Mouse (Mus musculus): ENCODE measurements at regions not wholly inside any gene's neighbourhood (a gene's known extent, or its start where the extent isn't known, plus 50 kb on each side); places are given as distances from the start of the nearest gene placed in this dataset.
A peak's percentile ranks its signal among the peaks of the same experiment; 100 is the strongest.

GRCm38 (mm10) chr5:12219424-12220107, 163.6 kb upstream of the Sema3d start:
- DNase-seq (ENCODE audit: extremely low spot score) = no peak

DNA sequence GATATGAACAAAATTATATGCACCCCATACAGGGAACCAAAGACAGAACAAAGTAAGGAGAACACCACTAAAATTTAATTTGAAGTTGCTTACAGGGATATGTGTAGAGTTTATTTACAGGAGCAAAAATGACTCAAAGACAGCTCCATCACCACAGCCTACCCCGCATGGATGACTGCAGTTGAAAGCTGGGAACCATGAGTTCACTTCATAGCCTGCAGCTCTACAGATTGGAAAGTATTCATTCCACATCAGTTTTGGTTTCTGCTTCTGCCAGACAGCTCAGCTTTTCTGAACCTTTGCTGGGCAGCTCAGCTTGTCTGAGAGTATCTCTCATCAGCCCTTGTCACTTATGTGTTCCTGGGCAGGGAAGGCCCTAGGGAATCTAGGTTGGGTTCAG, 160.6 kb upstream of the Sema3d start:
- DNase-seq (ENCODE audit: extremely low spot score) = no peak

- no peak for DNase-seq (ENCODE audit: extremely low spot score)
Observed at GRCm38 (mm10) chr5:12233377-12234096, 149.6 kb upstream of the Sema3d start.

GRCm38 (mm10) chr5:12243179-12243805, 139.9 kb upstream of the Sema3d start:
- no peak for DNase-seq (ENCODE audit: extremely low spot score)

GRCm38 (mm10) chr5:12293685-12294084, 89.5 kb upstream of the Sema3d start:
- no peak for DNase-seq (ENCODE audit: extremely low spot score)

- no peak for DNase-seq (ENCODE audit: extremely low spot score)
Observed at GRCm38 (mm10) chr5:12297331-12297730, 85.9 kb upstream of the Sema3d start.

DNA sequence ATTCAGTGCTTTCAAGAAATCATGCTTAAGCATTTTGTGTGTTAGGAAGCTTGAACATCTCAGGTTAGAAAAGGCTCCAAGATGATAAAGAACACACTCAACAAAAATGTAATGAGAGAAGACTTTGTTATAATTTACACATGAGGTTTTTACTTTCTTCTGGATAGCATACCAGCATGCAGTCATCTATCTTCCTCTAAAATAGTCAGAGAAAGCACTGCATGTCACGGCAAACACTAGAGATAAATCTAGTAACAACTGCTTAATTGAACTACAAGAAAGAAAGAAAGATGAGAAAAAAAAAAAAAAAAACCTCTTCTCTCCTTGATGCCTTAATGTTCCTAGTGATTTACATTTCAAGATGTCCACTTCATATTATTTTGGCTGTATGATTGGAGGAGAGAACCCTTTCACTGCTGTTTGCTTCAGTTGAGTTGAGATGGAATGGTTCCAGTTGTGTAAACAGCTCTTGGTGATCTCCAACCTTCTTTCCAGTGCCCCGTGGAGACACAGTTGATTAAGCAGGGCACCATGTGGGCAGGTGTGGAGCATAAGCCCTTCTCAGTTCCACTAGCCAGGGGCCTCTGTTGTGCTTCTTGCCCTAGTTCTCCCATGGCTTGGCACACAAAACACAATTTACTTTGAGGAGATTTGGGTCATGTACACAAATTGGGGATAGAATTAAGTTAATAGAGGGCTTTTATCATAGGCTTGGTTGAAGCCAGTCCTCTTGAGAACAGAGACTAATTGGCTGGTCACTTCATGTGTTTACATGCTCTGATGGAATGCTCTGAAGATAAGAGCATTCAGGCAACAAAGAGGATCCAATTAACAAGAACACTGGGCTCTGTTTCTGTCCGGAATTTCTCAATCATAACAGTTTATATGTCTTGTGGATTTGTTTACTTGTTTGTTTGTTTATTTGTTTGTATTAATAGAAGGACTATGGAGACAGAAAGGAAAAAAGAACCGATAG, 81.1 kb upstream of the Sema3d start:
- DNase-seq (ENCODE audit: extremely low spot score) = peak; percentile 27

DNA sequence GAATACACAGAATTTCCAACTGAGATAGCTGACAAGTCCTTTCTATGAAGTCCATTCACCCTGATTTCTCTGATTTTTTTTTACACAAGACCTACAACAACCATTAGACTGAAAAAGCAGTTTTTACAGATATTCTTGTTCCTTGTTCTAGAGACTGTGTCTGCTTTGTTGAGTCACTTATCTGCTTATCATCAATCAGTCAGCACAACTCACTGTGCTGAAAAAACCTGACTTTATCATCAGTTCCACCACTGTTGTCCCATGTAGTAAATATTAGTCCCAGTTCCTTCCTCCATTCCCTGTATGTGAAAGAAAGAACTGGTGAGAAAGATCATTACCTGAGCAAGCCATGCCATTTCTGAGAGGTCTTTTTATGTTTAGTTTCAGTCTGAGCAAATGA, 73.8 kb upstream of the Sema3d start:
- no peak for DNase-seq (ENCODE audit: extremely low spot score)

- DNase-seq (ENCODE audit: extremely low spot score) = no peak
Observed at GRCm38 (mm10) chr5:12332648-12333305, 50.4 kb upstream of the Sema3d start.

All from embryo, embryonic 9.5 days (tissue).